Mouse (Mus musculus): ENCODE data around the gene Acnat1. TPM values are rescaled to one million over a fixed set of nuclear protein-coding genes. Genes with fewer than 3 reads are reported as not detected.
"Not testable (repeated sequence)": the region's sequence is repeated elsewhere in the genome, so short reads cannot be mapped to it uniquely, and the experiment has no call there.

Acnat1 gene
- polyA plus RNA-seq, 1 experiment from 2014 or later, result not detected

DNA sequence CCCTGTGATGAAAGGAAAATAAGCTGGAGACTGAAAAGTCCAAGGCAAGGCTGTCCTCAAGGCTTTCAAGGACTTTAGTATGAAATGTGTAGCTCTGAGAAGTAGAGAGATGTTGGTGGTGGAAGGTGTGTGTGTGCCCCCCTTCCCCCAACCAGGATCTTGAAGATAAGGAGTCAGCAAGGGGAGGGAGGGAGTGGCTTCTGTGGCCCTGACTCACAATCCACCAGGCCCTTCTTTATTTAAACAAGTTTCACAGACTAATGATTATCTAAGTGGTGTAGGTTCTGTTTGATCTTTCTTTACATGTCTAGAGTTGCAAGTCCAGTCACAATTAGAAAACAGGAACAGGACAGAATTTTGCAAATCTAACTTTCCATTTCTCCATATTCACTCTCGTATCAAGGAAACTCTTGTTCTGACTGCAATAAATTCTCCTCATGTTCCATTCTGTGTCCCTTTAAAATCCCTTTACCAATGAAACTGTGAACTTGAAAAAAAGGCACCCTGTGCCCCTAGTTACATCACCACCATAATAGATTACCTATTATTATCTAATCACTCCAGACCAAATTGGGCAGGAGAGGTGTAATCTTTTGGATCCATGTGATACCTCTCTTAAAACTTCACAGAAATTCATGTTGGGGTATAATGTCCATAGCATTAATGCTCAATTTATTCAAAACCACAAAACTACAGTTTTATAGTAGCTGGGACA, 22.4 kb downstream of the Acnat1 start:
- H3K9ac ChIP-seq; H3K27me3 ChIP-seq; H3K4me1 ChIP-seq; ATAC-seq (ENCODE audit: low FRiP score); H3K36me3 ChIP-seq (replicated peaks); H3K9me3 ChIP-seq; H3K27ac ChIP-seq; H3K4me2 ChIP-seq; H3K4me3 ChIP-seq (replicated peaks): not testable (repeated sequence)
- WGBS, result 94% methylated on average over 1 of the region's 1 CpGs

DNA sequence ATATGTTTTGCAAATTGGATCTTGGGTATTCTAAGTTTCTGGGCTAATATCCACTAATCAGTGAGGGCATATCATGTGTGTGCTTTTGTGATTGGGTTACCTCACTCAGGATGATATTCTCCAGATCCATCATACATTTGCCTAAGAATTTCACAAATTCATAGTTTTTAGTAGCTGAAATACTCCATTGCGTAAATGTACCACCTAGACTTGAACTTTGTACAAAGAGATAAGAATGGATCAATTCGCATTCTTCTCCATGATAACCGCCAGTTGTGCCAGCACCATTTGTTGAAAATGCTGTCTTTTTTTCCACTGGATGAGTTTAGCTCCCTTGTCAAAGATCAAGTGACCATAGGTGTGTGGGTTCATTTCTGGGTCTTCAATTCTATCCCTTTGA, 36.7 kb downstream of the Acnat1 start:
- H3K9me3 ChIP-seq, result not testable (repeated sequence)

DNA sequence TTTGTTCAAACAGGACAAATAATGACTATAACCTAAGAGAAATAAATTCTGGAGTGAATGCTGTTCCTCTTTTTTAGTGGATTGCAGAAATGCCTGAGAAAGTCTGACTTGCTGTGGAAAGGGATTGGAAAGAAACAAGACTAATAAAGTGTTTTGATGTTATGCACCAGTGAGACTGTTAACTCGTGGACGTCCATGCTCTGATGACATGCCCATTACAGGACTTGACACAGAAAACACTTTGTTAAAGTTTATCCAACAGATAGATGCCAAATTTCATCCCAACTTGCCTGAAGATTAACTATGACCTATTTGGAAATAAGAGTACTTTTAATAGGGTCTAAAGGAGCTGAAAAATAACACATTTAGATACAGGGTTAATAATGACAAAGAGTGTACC, 63.6 kb downstream of the Acnat1 start:
- WGBS, result 87% methylated on average over 2 of the region's 2 CpGs
- H3K4me3 ChIP-seq (replicated peaks); H3K4me1 ChIP-seq; ATAC-seq (ENCODE audit: low FRiP score); H3K27me3 ChIP-seq; H3K9me3 ChIP-seq; H3K4me2 ChIP-seq; H3K27ac ChIP-seq; H3K36me3 ChIP-seq (replicated peaks); H3K9ac ChIP-seq: not testable (repeated sequence)

More for the DNA sequence above, 36.7 kb downstream of the Acnat1 start:
- not testable (repeated sequence) for H3K4me3 ChIP-seq (replicated peaks); H3K27me3 ChIP-seq; H3K4me2 ChIP-seq; H3K36me3 ChIP-seq (replicated peaks); H3K4me1 ChIP-seq; H3K27ac ChIP-seq; ATAC-seq (ENCODE audit: low FRiP score); H3K9ac ChIP-seq
- 97% methylated on average over 3 of the region's 3 CpGs for WGBS

DNA sequence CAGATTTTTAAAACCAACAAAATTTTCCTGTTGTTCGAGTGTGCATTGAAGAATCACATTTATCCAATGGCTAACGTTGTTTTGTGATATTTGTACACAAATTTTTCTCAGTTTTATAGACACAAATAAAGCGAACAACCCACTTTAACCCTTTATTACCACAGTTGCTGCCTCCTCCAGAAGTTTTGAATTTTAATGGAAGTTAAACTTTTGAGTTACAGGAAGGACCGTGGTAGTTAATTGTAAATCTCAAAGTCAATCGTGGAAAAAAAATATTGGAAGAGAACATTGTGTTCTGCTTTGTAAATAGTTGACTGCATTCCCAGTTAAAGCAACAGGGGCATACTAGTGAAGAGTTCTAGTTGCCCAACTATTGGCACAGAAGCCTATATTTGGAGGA, 65.8 kb downstream of the Acnat1 start, which contains the start of gene Acnat2:
TSS of gene Acnat2 (minus strand) at position 195 of the 400 bp plus-strand sequence.
- not testable (repeated sequence) for H3K4me2 ChIP-seq; H3K4me1 ChIP-seq; H3K4me3 ChIP-seq (replicated peaks); H3K27ac ChIP-seq; H3K36me3 ChIP-seq (replicated peaks); H3K27me3 ChIP-seq; ATAC-seq (ENCODE audit: low FRiP score); H3K9me3 ChIP-seq; H3K9ac ChIP-seq
- WGBS, result 89% methylated on average over 5 of the region's 5 CpGs

Other genes starting within 250 kb of the Acnat1 start
- gene Acnat2, start 65.8 kb downstream of the Acnat1 start, polyA plus RNA-seq (2016; fragmentation: Nextera tagmentation; extraction: Ambion mirVana), result not detected in 2 replicates
- 0.22 TPM in 1 of 2 replicates, not detected in the other for gene Baat, start 32.6 kb upstream of the Acnat1 start, polyA plus RNA-seq (2016; fragmentation: Nextera tagmentation; extraction: Ambion mirVana)
- gene Mrpl50, start 47.2 kb upstream of the Acnat1 start, polyA plus RNA-seq (2016; fragmentation: Nextera tagmentation; extraction: Ambion mirVana), result 89.0 and 90.7 TPM in 2 replicates
- 12.5 and 13.0 TPM in 2 replicates for gene Zfp189, start 47.3 kb upstream of the Acnat1 start, polyA plus RNA-seq (2016; fragmentation: Nextera tagmentation; extraction: Ambion mirVana)
- gene Aldob, start 75.6 kb upstream of the Acnat1 start, polyA plus RNA-seq (2016; fragmentation: Nextera tagmentation; extraction: Ambion mirVana), result 0.32 TPM in 1 of 2 replicates, not detected in the other
- gene Tmem246, start 124.0 kb upstream of the Acnat1 start, polyA plus RNA-seq (2016; fragmentation: Nextera tagmentation; extraction: Ambion mirVana), result 21.7 TPM in 2 replicates
- 68.2 and 71.8 TPM in 2 replicates for gene Rnf20, start 158.1 kb upstream of the Acnat1 start, polyA plus RNA-seq (2016; fragmentation: Nextera tagmentation; extraction: Ambion mirVana)
- gene Ppp3r2, start 208.1 kb upstream of the Acnat1 start, polyA plus RNA-seq (2016; fragmentation: Nextera tagmentation; extraction: Ambion mirVana), result not detected in 2 replicates